Mouse (Mus musculus): ENCODE data around the gene Cfap221. TPM values are rescaled to one million over a fixed set of nuclear protein-coding genes. Genes with fewer than 3 reads are reported as not detected.

Cfap221 gene
- polyA plus RNA-seq, 1 experiment from 2014 or later, result 0.40 TPM

GRCm38 (mm10) chr1:120024331-120025049 lies 27.5 kb upstream of the Cfap221 start:
- Histone ChIP-seq H3K27me3 (no peaks in the 10 kb centered on the region), H3K4me2 (no peak overlapping the region), H3K27ac (replicated peaks) (no peak overlapping the region), H3K9ac (no peak overlapping the region), H3K4me1 (replicated peaks) (0 out of 2 replicates have a peak, but pooled peaks cover 3% of the 10 kb centered on the region), H3K36me3 (no peaks in the 10 kb centered on the region), H3K9me3 (no peaks in the 10 kb centered on the region), H3K4me3 (no peak overlapping the region)
- WGBS, result 66% methylated on average over 10 of the region's 10 CpGs
- ATAC-seq (ENCODE audit: low FRiP score, low read depth), result no peak

- Histone ChIP-seq H3K4me2 (no peak overlapping the region), H3K27ac (replicated peaks) (no peak overlapping the region), H3K36me3 (no peaks in the 10 kb centered on the region), H3K9ac (no peak overlapping the region), H3K9me3 (no peaks in the 10 kb centered on the region), H3K4me3 (no peak overlapping the region), H3K4me1 (replicated peaks) (no peaks in the 10 kb centered on the region), H3K27me3 (no peaks in the 10 kb centered on the region)
- ATAC-seq (ENCODE audit: low FRiP score, low read depth), result no peak
- WGBS, result 89% methylated on average over 17 of the region's 17 CpGs
These were observed 24.9 kb upstream of the Cfap221 start for GRCm38 (mm10) chr1:120021951-120022350.

GRCm38 (mm10) chr1:120020322-120020897 lies 23.4 kb upstream of the Cfap221 start:
- H3K4me1 ChIP-seq (replicated peaks), result no peaks in the 10 kb centered on the region
- no peak for ATAC-seq (ENCODE audit: low FRiP score, low read depth)
- H3K9me3 ChIP-seq, result no peaks in the 10 kb centered on the region
- H3K9ac ChIP-seq, result no peak overlapping the region
- 72% methylated on average over 7 of the region's 7 CpGs for WGBS
- no peak overlapping the region for H3K27ac ChIP-seq (replicated peaks)
- H3K36me3 ChIP-seq, result no peaks in the 10 kb centered on the region
- H3K4me3 ChIP-seq, result no peak overlapping the region
- H3K4me2 ChIP-seq, result no peak overlapping the region
- no peaks in the 10 kb centered on the region for H3K27me3 ChIP-seq

GRCm38 (mm10) chr1:120019428-120019827 lies 22.4 kb upstream of the Cfap221 start:
- Histone ChIP-seq H3K27me3 (no peaks in the 10 kb centered on the region), H3K4me1 (replicated peaks) (no peaks in the 10 kb centered on the region), H3K4me2 (no peak overlapping the region), H3K9ac (no peak overlapping the region), H3K27ac (replicated peaks) (no peak overlapping the region), H3K9me3 (no peaks in the 10 kb centered on the region), H3K36me3 (no peaks in the 10 kb centered on the region), H3K4me3 (no peak overlapping the region)
- ATAC-seq (ENCODE audit: low FRiP score, low read depth), result no peak
- 92% methylated on average over 12 of the region's 12 CpGs for WGBS

- no peak for ATAC-seq (ENCODE audit: low FRiP score, low read depth)
- Histone ChIP-seq H3K4me3 (no peak overlapping the region), H3K36me3 (no peaks in the 10 kb centered on the region), H3K4me2 (no peak overlapping the region), H3K9me3 (no peaks in the 10 kb centered on the region), H3K4me1 (replicated peaks) (no peaks in the 10 kb centered on the region), H3K27ac (replicated peaks) (no peak overlapping the region), H3K9ac (no peak overlapping the region), H3K27me3 (no peaks in the 10 kb centered on the region)
- 67% methylated on average over 3 of the region's 3 CpGs for WGBS
These were observed 21.9 kb upstream of the Cfap221 start for GRCm38 (mm10) chr1:120018900-120019299.

- Histone ChIP-seq H3K4me2 (no peak overlapping the region), H3K9me3 (no peaks in the 10 kb centered on the region)
- 79% methylated on average over 2 of the region's 2 CpGs for WGBS
These were observed 19.2 kb upstream of the Cfap221 start for GRCm38 (mm10) chr1:120016240-120016639.

GRCm38 (mm10) chr1:120013111-120013510 lies 16.1 kb upstream of the Cfap221 start:
- Histone ChIP-seq H3K27me3 (peaks cover 2% of the 10 kb centered on the region), H3K4me2 (no peak overlapping the region), H3K4me3 (no peak overlapping the region), H3K36me3 (no peaks in the 10 kb centered on the region), H3K4me1 (replicated peaks) (0 out of 2 replicates have a peak, but pooled peaks cover 2% of the 10 kb centered on the region), H3K27ac (replicated peaks) (no peak overlapping the region), H3K9ac (no peak overlapping the region), H3K9me3 (no peaks in the 10 kb centered on the region)
- 0 out of 2 replicates have a peak, but pooled peaks have one; percentile 20 for ATAC-seq (ENCODE audit: low FRiP score, low read depth)

More at GRCm38 (mm10) chr1:120016240-120016639, 19.2 kb upstream of the Cfap221 start:
- no peak overlapping the region for H3K9ac ChIP-seq
- no peaks in the 10 kb centered on the region for H3K36me3 ChIP-seq
- no peaks in the 10 kb centered on the region for H3K4me1 ChIP-seq (replicated peaks)
- no peak for ATAC-seq (ENCODE audit: low FRiP score, low read depth)
- H3K4me3 ChIP-seq, result no peak overlapping the region
- no peak overlapping the region for H3K27ac ChIP-seq (replicated peaks)
- H3K27me3 ChIP-seq, result no peaks in the 10 kb centered on the region

GRCm38 (mm10) chr1:120012638-120013037 lies 15.6 kb upstream of the Cfap221 start:
- Histone ChIP-seq H3K4me3 (no peak overlapping the region), H3K27me3 (peaks cover 7% of the 10 kb centered on the region), H3K9me3 (no peaks in the 10 kb centered on the region), H3K36me3 (no peaks in the 10 kb centered on the region), H3K27ac (replicated peaks) (no peak overlapping the region), H3K9ac (no peak overlapping the region), H3K4me1 (replicated peaks) (peaks cover 6% of the 10 kb centered on the region; the same call in 1 of the 2 replicates), H3K4me2 (no peak overlapping the region)
- no peak for ATAC-seq (ENCODE audit: low FRiP score, low read depth)
- WGBS, result 77% methylated on average over 12 of the region's 12 CpGs

GRCm38 (mm10) chr1:120007851-120008588 lies 11.0 kb upstream of the Cfap221 start:
- 28% methylated on average over 11 of the region's 11 CpGs for WGBS
- no peaks in the 10 kb centered on the region for H3K36me3 ChIP-seq
- peak overlapping the region; percentile 76 for H3K4me2 ChIP-seq
- peaks cover 18% of the 10 kb centered on the region; the same call in 1 of the 2 replicates for H3K4me1 ChIP-seq (replicated peaks)
- no peaks in the 10 kb centered on the region for H3K9me3 ChIP-seq
- ATAC-seq (ENCODE audit: low FRiP score, low read depth), result no peak
- H3K4me3 ChIP-seq, result peak overlapping the region; percentile 39
- H3K27me3 ChIP-seq, result peaks cover 8% of the 10 kb centered on the region
- H3K27ac ChIP-seq (replicated peaks), result no peak overlapping the region
- no peak overlapping the region for H3K9ac ChIP-seq

- WGBS, result under 1% methylated on average over 39 of the region's 39 CpGs
- Histone ChIP-seq H3K27me3 (peaks cover 8% of the 10 kb centered on the region), H3K4me3 (peak within 1 kb of the TSS; percentile 39), H3K9ac (peak within 1 kb of the TSS; percentile 28), H3K4me2 (peak within 1 kb of the TSS; percentile 76), H3K9me3 (no peaks in the 10 kb centered on the region), H3K36me3 (no peaks in the 10 kb centered on the region), H3K27ac (replicated peaks) (no peak within 1 kb of the TSS), H3K4me1 (replicated peaks) (peaks cover 18% of the 10 kb centered on the region; the same call in 1 of the 2 replicates)
- ATAC-seq (ENCODE audit: low FRiP score, low read depth), result peak; percentile 79
These were observed 10.1 kb upstream of the Cfap221 start, which contains the start of gene Sctr for GRCm38 (mm10) chr1:120006844-120007790. TSS of gene Sctr (plus strand) at chr1:120006894.

- Histone ChIP-seq H3K27me3 (no peaks in the 10 kb centered on the region), H3K4me1 (replicated peaks) (peaks cover 7% of the 10 kb centered on the region), H3K9ac (no peak overlapping the region), H3K4me2 (peak overlapping the region; percentile 78), H3K27ac (replicated peaks) (no peak overlapping the region), H3K9me3 (no peaks in the 10 kb centered on the region), H3K36me3 (no peaks in the 10 kb centered on the region), H3K4me3 (peak overlapping the region; percentile 45; the same call in 1 of the 2 replicates)
- 36% methylated on average over 5 of the region's 5 CpGs for WGBS
- ATAC-seq (ENCODE audit: low FRiP score, low read depth), result no peak
These were observed 610 bp upstream of the Cfap221 start for GRCm38 (mm10) chr1:119997644-119998043.

Measured in hindbrain, embryonic 15.5 days (tissue).